Mouse (Mus musculus) gastrocnemius, adult 2 months (tissue): Measurements from ENCODE around the gene Nacad. TPM values are rescaled to one million over a fixed set of nuclear protein-coding genes. Genes with fewer than 3 reads are reported as not detected.

Experiments
- DNase-seq: peaks from one replicate; pipeline ENCODE4 v3.0.0; 2022
- H3K27ac ChIP-seq: fragments of 200-600 bp; 2 replicates; pipeline ENCODE4 v1.8.1; 2022; ENCODE audit warnings: mild to moderate bottlenecking
- H3K4me3 ChIP-seq: fragments of 200-600 bp; 2 replicates; pipeline ENCODE4 v1.8.1; 2022; ENCODE audit warnings: mild to moderate bottlenecking, moderate library complexity
- CTCF ChIP-seq: fragments of 200-600 bp; IDR thresholded peaks from 2 replicates; pipeline ENCODE4 v1.8.1; 2022; ENCODE audit warnings: antibody characterized with exemption, mild to moderate bottlenecking, moderate library complexity
- intact Hi-C: fragments of 180-260 bp; cut with DNase I; formaldehyde crosslinking; loops from one replicate; pipeline ENCODE4 v1.15.1; 2025
- total RNA-seq, 2 experiments: library from RNA; stranded (reverse); gene quantifications; 2 replicates each; pipeline ENCODE4 v1.2.3; 2021

Gene Nacad
- total RNA-seq, 2 experiments from 2014 or later = 0.28 to 0.38 TPM

- intact Hi-C loops = no loop called here
- no peak for DNase-seq
Observed at GRCm38 (mm10) chr11:6589838-6590237, 16.0 kb downstream of the Nacad start.

GRCm38 (mm10) chr11:6588295-6588694 lies 17.6 kb downstream of the Nacad start:
- Histone ChIP-seq H3K4me3 (no peak overlapping the region), H3K27ac (no peak overlapping the region)
- TF ChIP-seq CTCF = no peak
- DNase-seq = no peak
- intact Hi-C loops = no loop called here

More at GRCm38 (mm10) chr11:6589838-6590237, 16.0 kb downstream of the Nacad start:
- H3K4me3 ChIP-seq = no peak overlapping the region
- TF ChIP-seq CTCF = no peak
- no peak overlapping the region for H3K27ac ChIP-seq

GRCm38 (mm10) chr11:6587249-6587940 lies 18.5 kb downstream of the Nacad start:
- no peak for TF ChIP-seq CTCF
- no peak overlapping the region for H3K27ac ChIP-seq
- no peak for DNase-seq
- H3K4me3 ChIP-seq = no peak overlapping the region
- intact Hi-C loops = no loop called here

GRCm38 (mm10) chr11:6586660-6587059 lies 19.2 kb downstream of the Nacad start:
- Histone ChIP-seq H3K27ac (0 out of 2 replicates have a peak overlapping the region, but pooled peaks have one; percentile 12), H3K4me3 (no peak overlapping the region)
- no peak for DNase-seq
- intact Hi-C loops = no loop called here
- TF ChIP-seq CTCF = peak; percentile 29; the same call in 1 of the 2 replicates

- no peak overlapping the region for H3K4me3 ChIP-seq
- no peak for TF ChIP-seq CTCF
- intact Hi-C loops = no loop called here
- no peak overlapping the region for H3K27ac ChIP-seq
- no peak for DNase-seq
Observed at GRCm38 (mm10) chr11:6585748-6586147, 20.1 kb downstream of the Nacad start.

- no peak for TF ChIP-seq CTCF
- intact Hi-C loops = no loop called here
- Histone ChIP-seq H3K27ac (no peak overlapping the region), H3K4me3 (no peak overlapping the region)
- no peak for DNase-seq
Observed at GRCm38 (mm10) chr11:6581560-6581959, 24.3 kb downstream of the Nacad start.

- TF ChIP-seq CTCF = no peak
- intact Hi-C loops = no loop called here
- no peak overlapping the region for H3K4me3 ChIP-seq
- no peak for DNase-seq
- H3K27ac ChIP-seq = no peak overlapping the region
Observed at GRCm38 (mm10) chr11:6580065-6580750, 25.6 kb downstream of the Nacad start.

- intact Hi-C loops = no loop called here
- no peak for DNase-seq
- no peak for TF ChIP-seq CTCF
- H3K27ac ChIP-seq = no peak overlapping the region
- H3K4me3 ChIP-seq = no peak overlapping the region
Observed at GRCm38 (mm10) chr11:6579361-6579760, 26.5 kb downstream of the Nacad start.

GRCm38 (mm10) chr11:6576151-6576550 lies 29.7 kb downstream of the Nacad start:
- intact Hi-C loops = no loop called here
- no peak for TF ChIP-seq CTCF
- no peak for DNase-seq
- Histone ChIP-seq H3K27ac (no peak overlapping the region), H3K4me3 (no peak overlapping the region)

- Histone ChIP-seq H3K4me3 (no peak overlapping the region), H3K27ac (peak overlapping the region; percentile 49)
- intact Hi-C loops = no loop called here
- DNase-seq = no peak
- no peak for TF ChIP-seq CTCF
Observed at GRCm38 (mm10) chr11:6569410-6569777, 36.5 kb downstream of the Nacad start.

GRCm38 (mm10) chr11:6568584-6569409 lies 37.1 kb downstream of the Nacad start:
- peak; percentile 46 for DNase-seq
- intact Hi-C loops = no loop called here
- Histone ChIP-seq H3K4me3 (peak overlapping the region; percentile 4; the same call in 1 of the 2 replicates), H3K27ac (peak overlapping the region; percentile 49)
- TF ChIP-seq CTCF = peak; percentile 40

GRCm38 (mm10) chr11:6567951-6568350 lies 37.9 kb downstream of the Nacad start:
- intact Hi-C loops = no loop called here
- no peak for TF ChIP-seq CTCF
- no peak overlapping the region for H3K4me3 ChIP-seq
- no peak for DNase-seq
- no peak overlapping the region for H3K27ac ChIP-seq

- Histone ChIP-seq H3K4me3 (no peak overlapping the region), H3K27ac (no peak overlapping the region)
- DNase-seq = no peak
- TF ChIP-seq CTCF = no peak
- intact Hi-C loops = no loop called here
Observed at GRCm38 (mm10) chr11:6566496-6566895, 39.4 kb downstream of the Nacad start.
